Mouse (Mus musculus) embryo, embryonic 10.5 days (tissue): ENCODE measurements around the gene Ssty2.
"Not testable (repeated sequence)": the region's sequence is repeated elsewhere in the genome, so short reads cannot be mapped to it uniquely, and the experiment has no call there.

ENCODE experiments used
- DNase-seq: peaks from one replicate; pipeline ENCODE4 v3.0.0-alpha.2; 2015; ENCODE audit warnings: low spot score

Ssty2 gene

DNA sequence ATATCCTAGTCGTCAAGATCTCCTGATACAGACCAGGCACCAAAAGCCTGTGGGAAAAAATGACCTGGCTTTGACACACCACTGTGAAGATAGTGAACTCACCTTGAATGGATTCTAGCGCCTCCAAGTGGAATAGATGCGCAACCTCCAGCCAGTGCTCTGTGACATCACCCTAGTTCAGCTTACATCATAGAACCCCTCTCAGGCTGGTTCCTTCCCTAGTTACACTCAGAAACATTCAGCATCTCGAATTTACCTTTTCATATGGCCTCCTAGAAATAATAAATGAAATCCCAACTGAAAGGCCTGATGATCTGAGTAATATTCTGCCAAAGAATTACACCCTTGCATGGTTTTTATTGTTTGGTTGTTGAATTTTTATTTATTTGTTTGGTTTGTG is at the start of gene Ssty2:
Ssty2 (minus strand) TSS at position 101 of the 400 bp plus-strand sequence.
- not testable (repeated sequence) for DNase-seq
